Mouse (Mus musculus) frontal cortex, adult 2 months (tissue): ENCODE data around the gene Tjp3. TPM values are rescaled to one million over a fixed set of nuclear protein-coding genes. Genes with fewer than 3 reads are reported as not detected.
A peak's percentile ranks its signal among the peaks of the same experiment; 100 is the strongest.

Experiments used
- DNase-seq, 2 experiments: peaks; one replicate each; pipeline ENCODE4 v3.0.0; 2022; ENCODE audit warnings: low spot score in 1 of 2; ENCODE audit errors: extremely low spot score in 1 of 2
- polyA plus RNA-seq: library from polyadenylated mRNA; depleted of rRNA; stranded (reverse); fragments of >200 nt; gene quantifications from 2 replicates; pipeline ENCODE4 v1.2.3, GENCODE M21; 2012

Tjp3 gene
- polyA plus RNA-seq, 1 experiment: 0.34 TPM

GRCm38 (mm10) chr10:81273842-81274241 is 17.5 kb downstream of the Tjp3 start:
- no peak for DNase-seq

DNA sequence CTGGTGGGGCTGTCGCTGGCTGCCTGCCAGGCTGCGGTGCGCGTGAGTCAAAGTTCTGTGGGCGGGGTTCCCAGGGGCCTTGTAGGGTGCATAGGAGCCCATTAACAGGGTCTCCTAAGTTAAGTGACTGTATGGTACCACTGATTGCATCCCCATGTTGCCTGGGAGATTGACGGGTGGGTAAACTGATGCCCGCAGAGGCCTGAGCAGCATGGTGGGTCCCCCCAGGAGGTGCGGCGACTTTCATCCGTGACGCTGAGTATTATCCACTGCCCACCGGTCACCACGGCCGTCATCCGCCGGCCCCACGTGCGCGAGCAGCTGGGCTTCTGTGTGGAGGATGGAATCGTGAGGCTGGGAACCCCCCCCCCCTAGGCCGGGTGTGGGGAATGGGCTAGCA is 19.0 kb downstream of the Tjp3 start:
- no peak for DNase-seq

DNA sequence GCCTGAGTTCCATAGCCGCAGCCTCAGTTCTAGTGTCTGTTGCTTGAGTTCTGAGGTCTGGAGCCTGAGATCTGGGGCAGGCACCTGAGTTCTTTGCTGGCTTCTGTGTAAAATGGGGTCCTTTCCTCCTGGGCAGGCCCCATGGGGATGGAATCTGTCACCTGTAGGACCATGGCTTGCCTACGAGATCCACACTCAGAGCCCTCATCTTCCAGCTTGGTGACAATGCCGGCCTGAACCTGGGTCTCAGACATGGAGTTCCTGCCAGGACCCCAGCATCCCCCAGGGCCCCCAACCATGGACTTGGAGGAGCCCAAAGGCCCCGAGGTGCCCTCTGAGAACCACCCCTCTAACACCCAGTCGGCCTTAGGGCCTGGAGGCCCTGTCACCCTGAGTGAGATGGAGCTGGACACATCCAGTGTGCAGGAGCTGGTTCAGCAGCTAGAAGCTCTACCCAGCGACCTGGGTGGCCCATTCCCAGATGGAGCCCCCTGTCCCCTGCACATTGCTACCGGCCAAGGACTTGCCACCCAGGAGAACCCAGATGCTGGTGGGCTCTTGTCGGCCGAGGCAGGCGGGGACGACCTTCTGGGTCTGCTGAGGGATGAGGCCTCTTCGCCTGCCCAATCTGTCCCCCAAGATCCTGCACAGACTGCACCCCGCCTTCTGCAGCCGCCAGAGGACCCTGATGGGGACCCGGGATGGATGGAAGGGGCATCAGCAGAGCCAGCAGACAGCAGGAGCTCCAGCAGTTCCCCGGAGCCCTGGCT is 22.6 kb downstream of the Tjp3 start:
- no peak for DNase-seq

GRCm38 (mm10) chr10:81268056-81268455 is 23.3 kb downstream of the Tjp3 start:
- DNase-seq: peak; percentile 84 to 89

DNA sequence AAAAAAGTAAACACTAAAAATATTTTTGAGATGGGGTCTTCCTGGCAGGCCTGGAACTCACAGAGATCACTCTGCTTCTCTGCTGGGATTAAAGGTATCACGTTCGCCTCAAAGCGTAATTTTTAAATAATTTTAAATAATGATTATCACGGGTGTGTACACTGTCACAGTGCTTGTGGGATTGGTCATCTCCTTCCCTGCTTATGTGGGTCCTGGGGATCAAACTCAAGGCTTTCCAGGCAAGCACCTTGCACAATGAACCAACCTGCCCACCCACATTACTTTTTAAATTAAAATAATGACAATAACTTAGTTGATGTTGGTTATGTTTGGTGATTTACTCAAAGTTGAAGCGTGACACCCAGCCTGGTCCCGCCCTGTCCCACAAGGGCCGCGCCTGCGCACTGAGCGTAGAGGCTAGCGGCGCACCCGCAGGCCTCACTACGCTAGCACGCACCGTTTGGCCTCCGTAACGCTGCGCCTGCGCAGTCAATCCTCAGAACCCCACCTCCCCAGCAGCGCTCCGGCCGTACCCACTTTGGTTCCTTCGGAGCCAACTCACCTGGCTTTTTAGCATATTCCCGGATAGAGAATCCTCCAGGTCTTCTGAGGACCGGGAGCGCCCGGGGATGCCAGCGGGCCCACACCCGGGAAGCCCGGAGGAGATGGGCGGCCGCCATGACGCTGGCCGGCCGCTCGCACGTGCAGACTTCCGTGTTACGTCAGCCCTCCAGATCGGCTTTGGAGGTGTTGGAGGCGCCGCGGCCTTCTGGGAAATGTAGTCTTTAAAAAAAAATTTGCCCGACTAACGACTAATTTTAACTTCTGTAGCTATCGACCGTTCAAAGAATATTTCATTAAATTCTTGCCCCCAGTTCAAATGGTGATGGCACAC is 24.9 kb downstream of the Tjp3 start, which contains the start of the genes Mrpl54 and Apba3:
Gene Mrpl54, minus strand, starts transcription at position 724 of the 895 bp plus-strand sequence.
Gene Apba3, plus strand, starts transcription at position 750 of the 895 bp plus-strand sequence.
- DNase-seq: peak; percentile 89 to 96

GRCm38 (mm10) chr10:81265540-81265939 is 25.8 kb downstream of the Tjp3 start:
- DNase-seq: no peak

DNA sequence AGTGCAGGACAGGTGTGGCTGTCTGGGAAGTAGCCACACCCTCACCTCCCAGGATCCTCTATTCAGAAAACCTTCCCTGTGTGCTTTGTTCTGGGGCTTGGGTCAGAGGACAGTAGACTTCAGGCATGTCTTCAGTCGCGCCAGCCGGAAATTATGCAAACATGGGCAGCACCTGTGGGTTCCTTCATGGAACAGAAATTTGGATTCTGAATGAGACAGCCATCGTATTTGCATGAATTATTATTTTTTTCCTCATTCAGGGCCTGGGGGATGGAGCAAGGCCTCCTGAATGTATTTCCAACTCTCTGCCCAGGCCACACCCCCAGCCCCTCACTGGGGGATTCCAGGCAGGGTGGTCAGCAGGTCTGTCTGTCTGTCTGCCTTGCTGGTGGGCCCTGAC is 30.4 kb downstream of the Tjp3 start:
- DNase-seq: no peak

- no peak for DNase-seq
Observed at GRCm38 (mm10) chr10:81259225-81259884, 32.0 kb downstream of the Tjp3 start.

- peak in 1 of 2 experiments; percentile 71 for DNase-seq
Observed at GRCm38 (mm10) chr10:81257158-81258039, 34.0 kb downstream of the Tjp3 start.

DNA sequence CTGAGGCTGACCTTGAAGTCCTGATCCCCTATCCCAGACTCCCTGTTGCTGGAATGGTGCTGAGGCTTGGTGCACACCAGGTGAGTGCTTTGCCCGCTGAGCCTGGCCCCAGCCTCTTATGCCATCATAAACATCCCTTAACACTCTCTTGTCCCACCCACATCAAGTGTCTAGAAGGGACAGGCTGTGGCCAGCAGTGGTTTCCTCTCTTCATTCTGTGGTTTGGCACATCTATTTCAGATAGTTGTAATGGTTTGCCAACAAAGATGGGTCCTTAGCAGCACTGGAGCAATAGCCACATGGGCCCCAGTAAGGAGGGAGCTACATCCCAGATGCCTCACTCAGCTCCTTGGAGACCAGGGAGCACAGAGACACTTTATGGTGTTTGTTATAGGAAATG is 36.5 kb downstream of the Tjp3 start:
- no peak for DNase-seq

- DNase-seq: peak; percentile 83 to 96
Observed at GRCm38 (mm10) chr10:81252424-81253419, 38.7 kb downstream of the Tjp3 start, which contains the start of gene Matk. Matk (plus strand) TSS chr10:81252935.

DNA sequence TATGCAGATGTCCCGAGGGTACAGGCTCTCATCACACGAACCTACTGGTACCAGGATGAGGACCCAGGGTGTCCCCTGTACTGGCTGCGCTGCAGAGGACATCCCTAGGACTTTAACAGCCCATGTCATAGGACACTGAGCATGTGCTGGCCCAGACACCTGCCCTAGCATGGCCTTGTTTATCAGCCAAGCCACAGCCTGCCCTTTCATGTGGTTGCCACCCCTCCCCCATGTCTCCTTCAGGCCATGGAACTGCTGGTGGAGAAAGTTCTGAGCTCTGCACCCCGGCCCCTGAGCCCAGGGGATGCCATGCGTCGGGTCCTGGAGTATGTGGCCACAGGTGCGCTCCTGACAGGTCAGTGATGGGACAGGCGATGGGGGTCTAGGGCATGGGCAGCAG is 41.9 kb downstream of the Tjp3 start:
- DNase-seq: no peak

DNA sequence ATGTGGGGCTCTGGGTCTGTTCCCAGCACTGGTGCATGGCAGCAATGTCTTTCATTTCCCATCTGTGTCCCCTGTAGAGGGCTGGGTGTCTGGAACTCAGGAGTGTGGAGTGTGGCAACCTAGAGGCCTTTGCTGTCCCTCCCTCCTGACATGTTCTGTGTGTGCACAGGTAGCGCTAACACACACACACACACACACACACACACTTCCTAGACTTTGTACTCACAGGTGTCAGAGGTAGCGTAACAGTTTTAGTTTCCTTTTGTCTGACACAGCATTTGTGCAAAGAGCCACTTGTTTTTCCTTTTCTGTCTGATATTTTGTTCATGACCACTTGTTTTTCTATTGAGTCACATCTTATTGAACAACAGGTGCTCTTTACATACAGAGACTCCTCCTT is 43.6 kb downstream of the Tjp3 start:
- DNase-seq: no peak

DNA sequence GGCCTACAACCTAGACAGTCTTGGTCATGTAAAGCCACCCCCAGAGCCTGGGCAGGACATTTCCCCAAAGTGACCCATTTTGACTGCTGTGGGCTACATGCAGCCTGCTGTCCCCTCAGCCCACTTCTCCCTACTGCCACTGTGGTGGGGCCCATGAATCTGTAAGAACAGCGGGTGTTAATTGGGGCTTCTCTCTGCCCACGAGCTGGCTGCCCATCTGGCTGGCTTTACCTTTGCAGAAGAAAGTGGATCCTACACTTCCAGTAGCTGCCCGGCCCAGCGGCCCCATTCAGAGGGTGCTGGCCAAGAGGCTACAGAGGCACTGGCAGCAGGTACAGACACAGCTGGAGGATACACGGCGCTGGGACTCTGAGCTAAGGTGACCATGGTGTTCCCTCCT is 46.2 kb downstream of the Tjp3 start:
- peak in 1 of 2 experiments; percentile 55 for DNase-seq

DNA sequence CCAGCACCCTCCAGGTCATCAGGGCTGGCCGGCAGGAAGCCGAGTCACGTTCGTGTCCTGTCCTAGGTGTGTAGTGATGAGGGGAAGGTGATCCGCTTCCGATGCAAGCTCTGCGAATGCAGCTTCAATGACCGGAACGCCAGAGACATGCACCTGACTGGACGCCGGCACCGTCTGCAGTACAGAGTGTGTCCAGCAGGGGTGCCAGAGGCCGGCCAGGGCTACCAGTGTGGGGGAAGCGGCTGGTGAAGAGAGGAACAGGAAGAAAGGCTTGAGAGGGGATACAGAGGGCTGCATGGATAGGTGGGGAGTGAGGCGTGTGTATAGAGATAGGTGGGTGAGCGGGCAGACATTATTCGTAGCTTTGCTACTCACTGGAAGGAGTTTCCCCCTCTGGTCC is 46.8 kb downstream of the Tjp3 start:
- DNase-seq: peak in 1 of 2 experiments; percentile 85

- no peak for DNase-seq
Observed at GRCm38 (mm10) chr10:81244146-81244545, 47.2 kb downstream of the Tjp3 start.

DNA sequence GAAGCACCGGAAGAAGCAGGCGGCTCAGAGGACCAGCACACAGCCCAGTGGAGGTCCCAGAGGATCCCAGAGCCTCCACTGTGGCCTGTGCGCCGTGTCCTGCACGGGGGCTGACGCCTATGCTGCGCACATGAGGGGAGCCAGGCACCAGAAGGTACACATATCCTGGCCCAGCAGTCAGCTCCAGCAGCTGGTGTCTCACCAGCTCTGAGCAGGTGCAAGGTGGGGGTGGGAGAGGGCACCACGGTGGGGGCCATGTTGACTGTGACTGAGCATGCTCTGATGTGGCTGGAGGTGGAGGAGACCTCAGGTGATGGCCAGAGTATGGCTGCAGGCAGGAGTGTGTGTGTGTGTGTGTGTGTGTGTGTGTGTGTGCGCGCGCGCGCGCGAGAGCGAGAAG is 49.4 kb downstream of the Tjp3 start:
- no peak for DNase-seq

- DNase-seq: peak in 1 of 2 experiments; percentile 81
Observed at GRCm38 (mm10) chr10:81240876-81241275, 50.5 kb downstream of the Tjp3 start.

DNA sequence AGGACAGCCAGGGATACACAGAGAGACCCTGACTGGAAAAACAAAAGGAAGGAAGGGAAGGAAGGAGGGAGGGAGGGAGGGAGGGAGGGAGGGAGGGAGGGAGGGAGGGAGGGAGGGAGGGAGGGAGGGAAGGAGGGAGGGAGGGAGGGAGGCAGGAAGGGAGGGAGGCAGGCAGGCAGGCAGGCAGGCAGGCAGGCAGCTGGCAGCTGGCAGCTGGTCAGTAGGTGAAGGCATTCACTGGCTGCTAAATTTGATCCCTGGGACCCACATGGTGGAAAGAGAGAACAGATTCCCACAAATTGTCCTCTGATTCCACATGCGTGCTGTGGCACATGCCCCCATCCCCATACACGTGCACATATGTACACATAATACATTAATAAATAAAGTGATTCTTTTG is 52.8 kb downstream of the Tjp3 start:
- no peak for DNase-seq
